Mouse (Mus musculus) heart, embryonic 13.5 days (tissue): ENCODE results near the gene Zglp1. TPM values are rescaled to one million over a fixed set of nuclear protein-coding genes. Genes with fewer than 3 reads are reported as not detected.

Experiments
- ATAC-seq: fragments of 200-750 bp; cut with Nextera tagmentation; 2 replicates; pipeline ENCODE4 v1.8.0; 2017; ENCODE audit warnings: moderate TSS enrichment; ENCODE audit not compliant: insufficient number of reproducible peaks, low FRiP score, low TSS enrichment; ENCODE audit errors: extremely low read depth
- H3K27ac ChIP-seq: fragments of 300-500 bp; sonication (generic); replicated peaks from 2 replicates; pipeline ENCODE4 v1.5.1; 2015; ENCODE audit warnings: moderate library complexity, mild to moderate bottlenecking, inconsistent platforms
- H3K27me3 ChIP-seq: fragments of 300-500 bp; sonication (generic); replicated peaks from 2 replicates; pipeline ENCODE4 v1.6.1; 2015; ENCODE audit warnings: mild to moderate bottlenecking, inconsistent platforms
- H3K36me3 ChIP-seq: fragments of 300-500 bp; sonication (generic); 2 replicates; pipeline ENCODE4 v1.6.1; 2015; ENCODE audit warnings: mild to moderate bottlenecking, inconsistent platforms
- H3K4me1 ChIP-seq: fragments of 300-500 bp; sonication (generic); 2 replicates; pipeline ENCODE4 v1.6.1; 2015; ENCODE audit warnings: inconsistent platforms
- H3K4me2 ChIP-seq: fragments of 300-500 bp; sonication (generic); 2 replicates; pipeline ENCODE4 v1.6.1; 2015; ENCODE audit warnings: inconsistent platforms, mild to moderate bottlenecking, moderate library complexity
- H3K4me3 ChIP-seq: fragments of 300-500 bp; sonication (generic); 2 replicates; pipeline ENCODE4 v1.5.1; 2015; ENCODE audit warnings: moderate library complexity, mild to moderate bottlenecking, inconsistent platforms
- H3K9ac ChIP-seq: fragments of 300-500 bp; sonication (generic); 2 replicates; pipeline ENCODE4 v1.6.1; 2015; ENCODE audit warnings: inconsistent platforms, mild to moderate bottlenecking, moderate library complexity
- H3K9me3 ChIP-seq: fragments of 300-500 bp; sonication (generic); 2 replicates; pipeline ENCODE4 v1.6.1; 2016; ENCODE audit warnings: inconsistent platforms
- WGBS: fragments of 180-500 bp; shearing (Covaris S2); methylation state at CpG from one replicate; pipeline ENCODE4 v1.1.7; 2015; ENCODE audit warnings: mixed read lengths; 5-methylcytosine and 5-hydroxymethylcytosine counted together
- polyA plus RNA-seq: library from polyadenylated mRNA; unstranded; fragments of >200 nt; fragmentation: Nextera tagmentation; extraction: Ambion mirVana; gene quantifications from 2 replicates; pipeline ENCODE4 v1.2.1, GENCODE M21; 2015

Zglp1 gene
- polyA plus RNA-seq, 1 experiment from 2014 or later, result 0.87 TPM

GRCm38 (mm10) chr9:21093423-21093822 lies 26.5 kb upstream of the Zglp1 start:
- peaks cover 39% of the 10 kb centered on the region for H3K4me1 ChIP-seq
- H3K4me2 ChIP-seq, result no peak overlapping the region
- no peaks in the 10 kb centered on the region for H3K27me3 ChIP-seq
- 89% methylated on average over 9 of the region's 9 CpGs for WGBS
- H3K9me3 ChIP-seq, result no peaks in the 10 kb centered on the region
- no peak overlapping the region for H3K9ac ChIP-seq
- H3K27ac ChIP-seq, result no peak overlapping the region
- ATAC-seq, result no peak
- H3K36me3 ChIP-seq, result peaks cover 22% of the 10 kb centered on the region
- H3K4me3 ChIP-seq, result no peak overlapping the region

DNA sequence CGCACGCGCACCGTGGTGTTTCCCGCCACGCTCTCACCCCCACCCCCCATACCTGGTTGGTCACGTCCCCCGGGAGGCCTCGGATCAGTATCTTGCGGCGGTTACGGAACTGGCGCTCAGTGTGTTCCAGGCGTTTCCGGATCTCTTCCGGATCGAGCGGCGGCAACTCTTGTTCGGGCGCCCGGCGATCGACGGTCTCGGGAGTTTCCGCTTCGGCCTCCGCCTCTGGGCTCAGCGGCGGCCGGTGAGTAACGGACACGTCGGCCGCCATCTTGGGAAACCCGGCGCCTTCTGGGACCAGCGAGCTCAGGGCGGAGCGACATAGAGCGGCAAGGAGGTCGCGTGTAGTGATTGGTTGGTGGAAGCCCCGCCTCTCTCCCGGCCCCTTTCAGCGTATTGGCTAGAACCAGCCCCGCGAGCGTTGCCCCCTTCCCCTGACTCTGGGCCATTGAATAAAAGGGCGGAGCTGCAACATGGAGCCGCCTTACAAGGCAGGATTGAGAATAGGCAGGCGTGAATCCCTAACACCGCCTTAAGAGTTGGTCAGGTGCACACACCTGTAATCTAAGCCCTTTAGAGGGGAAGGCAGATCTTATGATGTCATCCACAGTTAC lies 24.9 kb upstream of the Zglp1 start, which contains the start of the genes Gm38431 and Raver1:
Gene Gm38431 (minus strand): TSS at position 291 of the 614 bp plus-strand sequence.
Gene Raver1 (minus strand): TSS at position 302 of the 614 bp plus-strand sequence.
- ATAC-seq, result peak; percentile 97
- H3K4me2 ChIP-seq, result peak within 1 kb of the TSS; percentile 77
- WGBS, result under 1% methylated on average over 54 of the region's 54 CpGs
- peak within 1 kb of the TSS; percentile 93 for H3K9ac ChIP-seq
- H3K27ac ChIP-seq, result peak within 1 kb of the TSS; percentile 94
- H3K27me3 ChIP-seq, result no peaks in the 10 kb centered on the region
- H3K9me3 ChIP-seq, result no peaks in the 10 kb centered on the region
- H3K4me1 ChIP-seq, result peaks cover 30% of the 10 kb centered on the region
- peaks cover 38% of the 10 kb centered on the region for H3K36me3 ChIP-seq
- H3K4me3 ChIP-seq, result peak within 1 kb of the TSS; percentile 80

GRCm38 (mm10) chr9:21090972-21091706 lies 24.2 kb upstream of the Zglp1 start:
- Histone ChIP-seq H3K9me3 (no peaks in the 10 kb centered on the region), H3K27ac (peak overlapping the region; percentile 94), H3K4me3 (peak overlapping the region; percentile 80), H3K4me2 (peak overlapping the region; percentile 77), H3K4me1 (peaks cover 30% of the 10 kb centered on the region), H3K9ac (peak overlapping the region; percentile 93), H3K27me3 (no peaks in the 10 kb centered on the region), H3K36me3 (peaks cover 44% of the 10 kb centered on the region)
- WGBS, result 3% methylated on average over 24 of the region's 24 CpGs
- ATAC-seq, result no peak

DNA sequence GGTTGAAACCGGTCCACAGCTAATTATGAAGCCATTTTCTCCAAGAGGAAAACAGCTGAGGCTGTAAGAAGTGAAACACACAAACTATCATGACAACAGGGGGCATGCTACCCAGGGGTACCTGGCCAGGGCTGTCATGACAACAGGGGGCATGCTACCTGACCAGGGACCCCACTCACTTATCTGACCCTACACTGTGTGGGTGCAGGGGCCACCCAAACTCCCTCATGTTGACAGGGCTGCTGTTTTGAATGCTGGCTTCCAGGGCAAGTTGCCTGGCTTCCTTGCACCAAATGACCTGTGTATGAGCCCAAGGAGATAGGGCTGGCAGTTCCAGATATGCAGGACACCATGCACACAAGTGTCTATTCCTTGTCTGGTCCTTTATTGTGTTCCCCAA lies 23.6 kb upstream of the Zglp1 start:
- Histone ChIP-seq H3K27me3 (no peaks in the 10 kb centered on the region), H3K27ac (no peak overlapping the region), H3K9me3 (no peaks in the 10 kb centered on the region), H3K9ac (peak overlapping the region; percentile 93), H3K4me1 (peaks cover 30% of the 10 kb centered on the region), H3K4me2 (peak overlapping the region; percentile 77), H3K4me3 (peak overlapping the region; percentile 80), H3K36me3 (peaks cover 50% of the 10 kb centered on the region)
- ATAC-seq, result no peak
- 89% methylated on average over 1 of the region's 1 CpGs for WGBS

- no peak overlapping the region for H3K9ac ChIP-seq
- no peaks in the 10 kb centered on the region for H3K27me3 ChIP-seq
- H3K4me3 ChIP-seq, result no peak overlapping the region
- peaks cover 96% of the 10 kb centered on the region for H3K36me3 ChIP-seq
- no peak overlapping the region for H3K4me2 ChIP-seq
- 59% methylated on average over 3 of the region's 3 CpGs for WGBS
- no peaks in the 10 kb centered on the region for H3K9me3 ChIP-seq
- H3K4me1 ChIP-seq, result no peaks in the 10 kb centered on the region
- ATAC-seq, result no peak
- H3K27ac ChIP-seq, result no peak overlapping the region
Observed at GRCm38 (mm10) chr9:21083324-21083723, 16.4 kb upstream of the Zglp1 start.

GRCm38 (mm10) chr9:21081127-21081526 lies 14.2 kb upstream of the Zglp1 start:
- ATAC-seq, result no peak
- no peak overlapping the region for H3K4me2 ChIP-seq
- H3K4me1 ChIP-seq, result no peaks in the 10 kb centered on the region
- 79% methylated on average over 9 of the region's 9 CpGs for WGBS
- no peaks in the 10 kb centered on the region for H3K9me3 ChIP-seq
- no peak overlapping the region for H3K27ac ChIP-seq
- no peak overlapping the region for H3K9ac ChIP-seq
- H3K27me3 ChIP-seq, result no peaks in the 10 kb centered on the region
- H3K4me3 ChIP-seq, result no peak overlapping the region
- peaks cover 96% of the 10 kb centered on the region for H3K36me3 ChIP-seq

GRCm38 (mm10) chr9:21075625-21076024 lies 8.7 kb upstream of the Zglp1 start:
- H3K9ac ChIP-seq, result no peak overlapping the region
- no peak for ATAC-seq
- H3K9me3 ChIP-seq, result no peaks in the 10 kb centered on the region
- peaks cover 19% of the 10 kb centered on the region for H3K4me1 ChIP-seq
- no peaks in the 10 kb centered on the region for H3K27me3 ChIP-seq
- WGBS, result 88% methylated on average over 3 of the region's 3 CpGs
- H3K36me3 ChIP-seq, result peaks cover 79% of the 10 kb centered on the region
- H3K4me2 ChIP-seq, result no peak overlapping the region
- H3K4me3 ChIP-seq, result no peak overlapping the region
- H3K27ac ChIP-seq, result no peak overlapping the region

DNA sequence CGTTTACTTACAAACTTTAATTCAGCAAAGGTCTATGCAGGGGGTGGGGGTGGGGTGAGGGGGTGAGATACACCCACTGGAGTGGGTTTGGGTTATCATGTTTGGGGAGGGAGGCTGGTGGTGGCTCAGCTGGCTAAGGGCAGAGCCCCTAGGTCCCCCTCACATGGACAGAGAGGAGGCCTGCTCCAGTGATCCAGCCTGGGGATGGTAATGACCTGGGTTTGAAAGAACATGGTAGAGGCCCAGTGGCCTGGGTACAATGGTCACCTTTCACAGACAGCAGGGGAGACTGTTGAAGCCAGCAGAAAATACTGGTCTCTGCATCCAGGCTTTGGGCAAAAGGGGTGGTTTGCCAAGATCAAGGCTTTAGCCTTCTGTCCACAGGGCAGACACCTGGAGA lies 7.3 kb upstream of the Zglp1 start:
- no peaks in the 10 kb centered on the region for H3K27me3 ChIP-seq
- H3K9ac ChIP-seq, result no peak overlapping the region
- peaks cover 79% of the 10 kb centered on the region for H3K36me3 ChIP-seq
- H3K4me1 ChIP-seq, result peaks cover 19% of the 10 kb centered on the region
- no peak for ATAC-seq
- no peaks in the 10 kb centered on the region for H3K9me3 ChIP-seq
- no peak overlapping the region for H3K4me3 ChIP-seq
- no peak overlapping the region for H3K4me2 ChIP-seq
- 74% methylated on average over 1 of the region's 1 CpGs for WGBS
- peak overlapping the region; percentile 71; the same call in 1 of the 2 replicates for H3K27ac ChIP-seq

DNA sequence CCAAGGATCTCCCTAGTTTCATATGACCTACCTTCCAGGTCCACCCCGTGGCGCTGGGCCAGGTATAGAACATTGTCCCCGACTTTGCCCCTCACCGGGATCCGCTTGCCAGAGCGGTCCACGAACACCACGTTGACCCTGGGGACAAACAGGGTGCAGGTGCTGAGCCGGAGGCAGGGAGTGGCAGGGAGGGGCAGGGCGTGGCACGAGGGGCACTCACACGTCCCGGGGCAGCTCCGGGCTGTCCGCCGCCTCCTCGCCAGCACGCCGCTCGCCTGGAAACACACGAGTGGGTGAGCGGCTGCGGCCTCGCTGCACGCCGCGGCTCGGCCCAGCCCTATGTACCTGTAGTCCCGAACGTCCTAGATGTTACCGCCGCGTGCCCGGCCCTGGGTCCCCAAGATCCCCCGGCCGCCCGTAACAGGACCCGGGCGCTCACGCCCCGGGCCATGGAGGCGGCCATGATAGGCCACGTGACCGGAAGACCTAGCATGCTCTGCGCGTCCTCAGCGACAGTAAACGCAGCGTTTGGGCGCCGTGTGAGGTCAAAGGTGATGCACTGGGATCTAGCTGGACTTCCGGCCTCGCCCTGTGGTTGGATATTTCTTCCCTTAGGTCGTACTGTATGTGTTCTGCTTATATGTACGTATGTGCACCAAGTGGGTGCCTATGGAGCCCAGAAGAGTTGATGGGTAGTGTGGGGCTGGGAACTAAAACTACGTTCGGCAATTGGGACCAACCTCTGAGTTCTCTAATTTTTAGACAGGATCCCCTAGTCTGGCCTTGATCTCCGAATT lies 6.3 kb upstream of the Zglp1 start, which contains the start of the genes Gm49373 and Fdx1l:
Gene Gm49373 (minus strand): TSS at position 53 of the 797 bp plus-strand sequence.
Gene Fdx1l (minus strand): TSS at position 571 of the 797 bp plus-strand sequence.
- Histone ChIP-seq H3K27me3 (no peaks in the 10 kb centered on the region), H3K9me3 (no peaks in the 10 kb centered on the region), H3K9ac (peak within 1 kb of the TSS; percentile 92), H3K36me3 (peaks cover 74% of the 10 kb centered on the region), H3K4me2 (peak within 1 kb of the TSS; percentile 87), H3K4me3 (peak within 1 kb of the TSS; percentile 86), H3K27ac (peak within 1 kb of the TSS; percentile 71), H3K4me1 (peaks cover 19% of the 10 kb centered on the region)
- WGBS, result 3% methylated on average over 58 of the region's 58 CpGs
- ATAC-seq, result peak; percentile 74; the same call in 1 of the 2 replicates

GRCm38 (mm10) chr9:21072641-21073040 lies 5.7 kb upstream of the Zglp1 start:
- Histone ChIP-seq H3K36me3 (peaks cover 74% of the 10 kb centered on the region), H3K9me3 (no peaks in the 10 kb centered on the region), H3K27ac (peak overlapping the region; percentile 71), H3K9ac (peak overlapping the region; percentile 92), H3K4me1 (peaks cover 19% of the 10 kb centered on the region), H3K4me2 (peak overlapping the region; percentile 87), H3K4me3 (peak overlapping the region; percentile 86), H3K27me3 (no peaks in the 10 kb centered on the region)
- no peak for ATAC-seq
- WGBS, result 7% methylated on average over 4 of the region's 4 CpGs

DNA sequence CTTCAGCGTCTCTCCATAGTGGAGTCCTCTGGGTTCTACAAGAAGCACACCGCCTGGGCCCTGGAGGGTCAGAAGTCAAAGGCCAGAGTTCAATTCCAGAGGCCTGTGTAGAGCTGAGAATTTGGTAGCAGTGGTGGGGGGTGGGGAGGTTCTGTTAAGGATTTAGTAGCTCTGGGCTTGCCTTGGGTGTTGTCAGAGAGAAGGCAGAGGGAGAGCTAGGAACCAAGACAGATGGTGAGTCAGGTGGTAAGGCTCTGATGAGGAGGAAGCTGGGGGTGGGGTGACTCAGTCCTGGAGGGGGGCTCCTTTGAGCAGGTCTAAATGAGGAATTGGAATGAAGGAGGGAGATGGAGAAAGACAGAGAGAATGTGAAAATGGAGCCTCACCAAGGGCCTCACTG lies 4.0 kb downstream of the Zglp1 start:
- no peak overlapping the region for H3K4me2 ChIP-seq
- 83% methylated on average over 2 of the region's 2 CpGs for WGBS
- H3K9ac ChIP-seq, result no peak overlapping the region
- no peaks in the 10 kb centered on the region for H3K27me3 ChIP-seq
- ATAC-seq, result no peak
- H3K27ac ChIP-seq, result no peak overlapping the region
- H3K4me1 ChIP-seq, result no peaks in the 10 kb centered on the region
- H3K36me3 ChIP-seq, result peaks cover 61% of the 10 kb centered on the region
- no peak overlapping the region for H3K4me3 ChIP-seq
- H3K9me3 ChIP-seq, result no peaks in the 10 kb centered on the region
